Mouse (Mus musculus): Measurements from ENCODE around the gene Cyp1b1. TPM values are rescaled to one million over a fixed set of nuclear protein-coding genes. Genes with fewer than 3 reads are reported as not detected.

Gene Cyp1b1
- polyA plus RNA-seq, 1 experiment: 3.1 TPM

Other genes with a start within 250 kb of the Cyp1b1 start
- 9.3 and 10.6 TPM in 2 replicates for gene Rmdn2, start 103.2 kb downstream of the Cyp1b1 start, polyA plus RNA-seq (2012; ENCODE audit: insufficient read depth, insufficient read length, missing spikeins)
- gene Atl2, start 181.1 kb upstream of the Cyp1b1 start, polyA plus RNA-seq (2012; ENCODE audit: insufficient read depth, insufficient read length, missing spikeins): 38.1 and 50.5 TPM in 2 replicates

Data from brown adipose tissue, adult 24 weeks (tissue).